Mouse (Mus musculus) E14TG2a.4 (cell line): ENCODE measurements around the gene Ets2.

Source experiments
- CTCF ChIP-seq: conservative IDR thresholded peaks from 2 replicates; pipeline ENCODE4 v1.5.1; 2014; ENCODE audit warnings: low read length
- POU5F1 ChIP-seq: IDR thresholded peaks from 2 replicates; pipeline ENCODE4 v1.6.1; 2014; ENCODE audit warnings: low read length, borderline replicate concordance

DNA sequence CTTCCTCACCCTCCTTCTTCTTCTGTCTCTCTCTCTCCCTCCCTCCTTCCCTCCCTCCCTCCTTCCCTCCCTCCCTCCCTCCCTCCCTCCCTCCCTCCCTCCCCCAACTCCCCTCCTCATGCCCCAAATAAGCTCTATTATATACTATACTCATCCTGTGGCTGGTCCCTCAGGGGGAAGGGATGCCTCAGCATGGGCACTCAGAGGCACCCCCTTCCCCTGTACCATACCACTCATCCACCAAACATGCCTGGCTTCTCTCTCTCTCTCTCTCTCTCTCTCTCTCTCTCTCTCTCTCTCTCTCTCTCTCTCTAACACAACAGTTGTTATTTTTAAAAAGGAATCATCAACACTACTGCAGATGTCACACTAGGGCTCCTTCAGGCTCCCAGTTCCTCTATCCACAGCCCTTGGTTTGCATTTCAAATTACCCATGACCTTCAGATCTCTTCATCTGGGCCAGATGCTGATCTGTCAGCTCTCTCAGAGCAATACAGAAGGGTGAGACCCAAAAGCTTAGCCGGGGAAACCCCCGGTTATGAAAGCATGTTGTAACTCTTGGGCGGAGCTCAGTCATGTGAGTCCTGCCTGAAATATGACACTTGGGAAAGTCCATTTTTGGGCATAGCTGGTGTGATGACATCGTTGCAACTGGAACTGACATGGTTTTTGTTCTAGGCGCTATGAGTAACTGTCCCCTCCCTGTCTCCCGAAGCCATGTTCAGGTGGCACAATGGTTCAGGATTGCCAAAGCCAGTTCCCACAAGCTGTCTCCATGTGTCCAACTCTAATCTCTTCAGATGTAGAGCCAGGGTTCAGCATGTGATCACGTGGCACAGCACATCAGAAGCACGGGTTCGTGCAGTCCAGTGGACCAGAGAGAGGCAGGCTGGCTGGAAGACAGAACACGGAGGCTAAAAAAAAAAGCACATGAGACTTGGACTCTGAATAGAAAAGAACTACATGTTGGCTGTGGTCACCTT is 26.9 kb downstream of the Ets2 start:
- TF ChIP-seq CTCF (no peak), POU5F1 (no peak)
